Mouse (Mus musculus): ENCODE measurements at regions not wholly inside any gene's neighbourhood (a gene's known extent, or its start where the extent isn't known, plus 50 kb on each side); places are given as distances from the start of the nearest gene placed in this dataset.

DNA sequence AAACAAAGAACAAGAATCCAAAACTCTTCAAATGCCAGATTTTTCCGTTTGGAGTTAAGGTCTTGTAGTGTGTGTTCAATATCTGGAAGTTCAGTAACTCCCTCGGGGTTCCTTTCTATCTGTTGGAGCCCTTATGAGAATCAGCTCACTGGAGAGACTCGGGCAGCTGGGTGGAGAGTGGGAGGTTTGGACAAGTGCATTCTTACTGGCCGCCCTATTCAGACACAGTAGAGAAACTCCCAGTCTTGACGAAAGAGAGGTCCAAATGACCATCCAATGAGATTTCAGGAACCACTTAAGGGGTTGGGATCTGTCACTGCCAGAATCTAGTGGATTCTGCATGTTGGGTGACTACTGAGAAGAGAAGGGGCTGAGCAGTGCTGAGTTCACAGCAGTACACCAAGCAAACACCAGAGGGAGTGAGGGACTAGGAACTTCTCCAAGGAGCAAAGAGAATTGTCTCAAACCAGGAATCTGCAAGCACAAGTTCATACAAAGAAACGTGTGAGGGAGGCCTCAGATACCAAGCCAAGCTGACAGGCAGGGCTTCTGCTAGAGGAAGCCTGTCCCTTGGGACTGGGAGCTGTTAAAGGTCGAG is 310.0 kb upstream of the Magi2 start:
- DNase-seq (ENCODE audit: low read depth): peak; percentile 18

- DNase-seq (ENCODE audit: low read depth): no peak
Measured at GRCm38 (mm10) chr5:18953875-18954474, 272.9 kb upstream of the Magi2 start.

All from fibroblast of lung, adult 2 months (primary cell).